Mouse (Mus musculus) myocyte (in vitro differentiated cells): ENCODE measurements around the gene 3110021N24Rik.

Source experiments
- E2F4 ChIP-seq: IDR thresholded peaks from one replicate; pipeline ENCODE4 v1.6.1; 2011; ENCODE audit warnings: mild to moderate bottlenecking, control low read depth, moderate library complexity; ENCODE audit not compliant: insufficient read depth
- MAX ChIP-seq: IDR thresholded peaks from one replicate; pipeline ENCODE4 v1.6.1; 2011; ENCODE audit warnings: low read depth, mild to moderate bottlenecking, control low read depth
- POLR2AphosphoS2 ChIP-seq: IDR thresholded peaks from one replicate; pipeline ENCODE4 v1.6.1; 2011; ENCODE audit warnings: low read depth, control low read depth; ENCODE audit not compliant: insufficient read length
- TCF12 ChIP-seq: IDR thresholded peaks from one replicate; pipeline ENCODE4 v1.6.1; 2011; ENCODE audit warnings: mild to moderate bottlenecking, control low read depth; ENCODE audit not compliant: poor library complexity, insufficient read depth, severe bottlenecking

DNA sequence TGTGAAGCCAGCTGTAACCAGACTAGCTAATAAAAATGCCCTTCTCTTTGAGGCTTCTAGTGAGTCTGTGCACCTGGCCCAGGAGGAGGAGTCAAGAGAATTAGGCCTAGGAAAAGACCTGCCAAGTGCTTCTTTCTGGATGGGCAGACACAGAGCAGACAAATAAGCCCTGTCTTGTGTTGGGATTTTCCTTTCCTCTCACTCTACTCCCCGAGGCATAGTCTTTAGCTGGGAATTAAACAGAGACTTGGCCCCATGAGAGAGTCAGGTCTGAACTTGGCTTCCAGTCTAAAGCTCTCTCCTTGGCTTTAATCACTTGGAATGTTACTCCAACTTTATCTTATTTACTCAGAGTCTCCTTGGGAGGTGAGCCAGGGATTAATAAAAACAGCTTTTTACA is 74.5 kb downstream of the 3110021N24Rik start:
- TF ChIP-seq POLR2AphosphoS2 (no peak), MAX (no peak), E2F4 (no peak), TCF12 (no peak)
